Mouse (Mus musculus): ENCODE data around the gene Ccdc86.
A peak's percentile ranks its signal among the peaks of the same experiment; 100 is the strongest.

DNA sequence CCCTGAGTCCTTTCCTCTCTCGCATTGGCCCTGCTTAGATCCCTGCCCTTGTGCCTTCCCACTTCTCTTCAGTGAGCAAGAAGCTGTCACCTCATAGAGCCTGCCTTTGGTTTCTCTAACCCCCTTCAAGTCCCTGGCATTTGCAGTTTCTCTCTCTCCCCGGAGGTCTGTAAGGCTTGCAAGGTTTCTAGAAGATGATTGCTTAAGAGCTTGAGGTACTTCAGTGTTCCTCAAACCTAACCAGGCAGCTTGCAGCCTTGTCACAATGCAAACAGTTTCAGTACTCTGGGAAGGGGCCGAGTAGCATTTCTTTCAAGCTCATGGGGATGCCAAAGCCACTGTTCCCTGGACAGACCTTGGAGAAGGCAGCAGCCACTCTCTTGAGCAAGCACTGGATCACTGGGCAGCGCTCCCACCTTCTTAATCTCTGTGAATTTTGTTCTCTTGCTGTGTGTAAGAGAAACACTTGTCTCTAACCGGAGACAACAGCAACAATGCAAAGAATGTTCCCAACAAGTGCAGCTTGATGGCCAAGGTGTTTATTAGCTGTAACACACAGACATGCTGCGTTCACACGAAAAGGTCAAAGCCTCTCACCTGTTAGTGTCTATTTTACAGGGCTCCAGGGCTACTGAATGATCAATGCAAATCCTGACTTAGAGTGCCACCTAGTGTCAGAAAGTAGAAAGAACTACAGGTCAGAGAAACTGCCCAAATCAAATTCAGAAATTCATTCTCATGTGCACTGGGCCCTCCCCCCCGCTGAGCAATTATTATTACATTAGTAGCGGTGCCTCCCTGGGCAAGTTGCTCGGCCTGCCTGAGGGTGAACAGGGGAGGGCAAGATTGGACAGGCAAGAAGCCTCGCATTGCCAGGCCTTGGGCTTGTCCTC is 10.3 kb upstream of the Ccdc86 start:
- TF ChIP-seq CTCF (IDR thresholded peaks at IDR 0.05; ENCODE audit: low read depth, low read length): peak; percentile 62
- no peak for TF ChIP-seq POLR2A (IDR thresholded peaks at IDR 0.05; ENCODE audit: extremely low read depth, insufficient read depth, low read length)
